Mouse (Mus musculus) forebrain, postnatal 0 days (tissue): Measurements from ENCODE around the gene Wnt3a. TPM values are rescaled to one million over a fixed set of nuclear protein-coding genes. Genes with fewer than 3 reads are reported as not detected.

Experiments used
- ATAC-seq: fragments of 200-750 bp; cut with Nextera tagmentation; 2 replicates; pipeline ENCODE4 v1.8.0; 2017; ENCODE audit warnings: mild to moderate bottlenecking, moderate library complexity
- DNase-seq: peaks from one replicate; pipeline ENCODE4 v3.0.0-alpha.2; 2015
- H3K27ac ChIP-seq: fragments of 300-500 bp; sonication (generic); 2 replicates; pipeline ENCODE4 v1.5.1; 2014; ENCODE audit warnings: low read depth, mild to moderate bottlenecking, antibody characterized with exemption, low read length, moderate library complexity, mixed read lengths
- H3K27me3 ChIP-seq: fragments of 300-500 bp; sonication (generic); 2 replicates; pipeline ENCODE4 v1.6.1; 2014; ENCODE audit warnings: mild to moderate bottlenecking, low read length, mixed read lengths; ENCODE audit not compliant: insufficient read depth
- H3K36me3 ChIP-seq: fragments of 300-500 bp; sonication (generic); 2 replicates; pipeline ENCODE4 v1.6.1; 2014; ENCODE audit warnings: mild to moderate bottlenecking, moderate library complexity; ENCODE audit not compliant: insufficient read depth
- H3K4me1 ChIP-seq: fragments of 300-500 bp; sonication (generic); 2 replicates; pipeline ENCODE4 v1.6.1; 2014; ENCODE audit warnings: antibody characterized with exemption; ENCODE audit not compliant: insufficient read depth
- H3K4me2 ChIP-seq: fragments of 300-500 bp; sonication (generic); 2 replicates; pipeline ENCODE4 v1.6.1; 2014; ENCODE audit warnings: low read depth, mild to moderate bottlenecking, moderate library complexity
- H3K4me3 ChIP-seq: fragments of 300-500 bp; sonication (generic); 2 replicates; pipeline ENCODE4 v1.5.1; 2014; ENCODE audit warnings: low read depth, low read length, mixed read lengths
- H3K9ac ChIP-seq: fragments of 300-500 bp; sonication (generic); 2 replicates; pipeline ENCODE4 v1.6.1; 2014; ENCODE audit warnings: mild to moderate bottlenecking
- H3K9me3 ChIP-seq: fragments of 300-500 bp; sonication (generic); 2 replicates; pipeline ENCODE4 v1.6.1; 2016; ENCODE audit warnings: low read length
- CTCF ChIP-seq: sonication (generic); IDR thresholded peaks from 2 replicates; pipeline ENCODE4 v1.5.1; 2016; ENCODE audit warnings: antibody characterized with exemption, control low read depth, low read depth
- WGBS: fragments of 180-500 bp; shearing (Covaris S2); extraction: QIAGEN DNeasy Blood & Tissue Kit; methylation state at CpG from one replicate; pipeline ENCODE4 v1.1.7; 2014; 5-methylcytosine and 5-hydroxymethylcytosine counted together
- polyA plus RNA-seq: library from polyadenylated mRNA; unstranded; fragments of >200 nt; fragmentation: Nextera tagmentation; extraction: Ambion mirVana; gene quantifications from 2 replicates; pipeline ENCODE4 v1.2.1, GENCODE M21; 2015
- total RNA-seq: library from RNA; depleted of rRNA; stranded (reverse); fragments of >200 nt; gene quantifications from 2 replicates; pipeline ENCODE4 v1.2.3, GENCODE M21; 2014

The Wnt3a gene
- total and polyA plus RNA-seq, 2 experiments from 2014 or later: 0.29 to 0.52 TPM

GRCm38 (mm10) chr11:59260706-59261493, 29.7 kb downstream of the Wnt3a start:
- Histone ChIP-seq H3K27me3 (no peaks in the 10 kb centered on the region), H3K4me3 (no peak overlapping the region), H3K9ac (no peak overlapping the region), H3K36me3 (no peaks in the 10 kb centered on the region), H3K4me2 (no peak overlapping the region), H3K27ac (no peak overlapping the region), H3K4me1 (peaks cover 7% of the 10 kb centered on the region; the same call in 1 of the 2 replicates), H3K9me3 (no peaks in the 10 kb centered on the region)
- 85% methylated on average over 10 of the region's 10 CpGs for WGBS
- TF ChIP-seq CTCF: no peak
- no peak for ATAC-seq
- no peak for DNase-seq

GRCm38 (mm10) chr11:59259647-59260046, 30.9 kb downstream of the Wnt3a start:
- no peak for TF ChIP-seq CTCF
- DNase-seq (no peak), ATAC-seq (no peak)
- H3K4me2 ChIP-seq: no peak overlapping the region
- 84% methylated on average over 7 of the region's 7 CpGs for WGBS
- no peak overlapping the region for H3K9ac ChIP-seq
- no peaks in the 10 kb centered on the region for H3K9me3 ChIP-seq
- no peaks in the 10 kb centered on the region for H3K27me3 ChIP-seq
- peaks cover 7% of the 10 kb centered on the region; the same call in 1 of the 2 replicates for H3K4me1 ChIP-seq
- no peak overlapping the region for H3K4me3 ChIP-seq
- H3K27ac ChIP-seq: no peak overlapping the region
- no peaks in the 10 kb centered on the region for H3K36me3 ChIP-seq

- no peak for ATAC-seq
- H3K9ac ChIP-seq: no peak overlapping the region
- no peaks in the 10 kb centered on the region for H3K36me3 ChIP-seq
- no peak overlapping the region for H3K27ac ChIP-seq
- H3K9me3 ChIP-seq: no peaks in the 10 kb centered on the region
- H3K4me2 ChIP-seq: no peak overlapping the region
- no peaks in the 10 kb centered on the region for H3K4me1 ChIP-seq
- H3K4me3 ChIP-seq: no peak overlapping the region
- DNase-seq: no peak
- no peak for TF ChIP-seq CTCF
- 70% methylated on average over 10 of the region's 10 CpGs for WGBS
- no peaks in the 10 kb centered on the region for H3K27me3 ChIP-seq
These were observed 42.5 kb downstream of the Wnt3a start for GRCm38 (mm10) chr11:59248101-59248500.

DNA sequence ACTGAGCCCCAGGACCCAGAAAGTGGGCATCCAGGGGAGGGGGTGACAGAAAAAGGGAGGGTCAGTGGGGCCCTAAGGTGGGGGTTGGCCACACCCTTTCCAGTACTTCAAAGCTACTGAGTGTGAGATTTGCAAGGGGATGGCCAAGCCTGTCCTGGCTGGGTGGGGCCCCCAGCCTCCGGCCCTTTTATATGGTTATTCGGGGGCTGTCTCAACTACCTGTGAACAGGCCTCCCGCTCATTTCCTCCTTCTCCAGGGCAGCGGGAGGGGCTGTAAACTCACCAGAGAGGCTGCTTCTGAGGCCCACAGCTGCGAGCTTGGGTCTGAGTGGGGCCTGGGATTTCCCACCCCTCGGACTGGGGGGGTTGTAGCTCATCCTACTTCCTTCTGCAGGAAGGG, 46.7 kb downstream of the Wnt3a start:
- WGBS: 56% methylated on average over 6 of the region's 6 CpGs
- Histone ChIP-seq H3K9ac (no peak overlapping the region), H3K27ac (no peak overlapping the region), H3K4me1 (no peaks in the 10 kb centered on the region), H3K36me3 (no peaks in the 10 kb centered on the region), H3K27me3 (no peaks in the 10 kb centered on the region), H3K9me3 (no peaks in the 10 kb centered on the region), H3K4me2 (no peak overlapping the region), H3K4me3 (no peak overlapping the region)
- TF ChIP-seq CTCF: no peak
- ATAC-seq (no peak), DNase-seq (no peak)

- H3K4me3 ChIP-seq: no peak overlapping the region
- no peak overlapping the region for H3K9ac ChIP-seq
- H3K9me3 ChIP-seq: no peaks in the 10 kb centered on the region
- H3K27ac ChIP-seq: no peak overlapping the region
- ATAC-seq: peak; percentile 45
- H3K36me3 ChIP-seq: no peaks in the 10 kb centered on the region
- WGBS: 33% methylated on average over 3 of the region's 3 CpGs
- no peak for DNase-seq
- H3K27me3 ChIP-seq: no peaks in the 10 kb centered on the region
- no peaks in the 10 kb centered on the region for H3K4me1 ChIP-seq
- no peak overlapping the region for H3K4me2 ChIP-seq
- no peak for TF ChIP-seq CTCF
These were observed 48.7 kb downstream of the Wnt3a start for GRCm38 (mm10) chr11:59241841-59242240.

GRCm38 (mm10) chr11:59239796-59240195, 50.8 kb downstream of the Wnt3a start:
- no peak for DNase-seq
- Histone ChIP-seq H3K9ac (no peak overlapping the region), H3K9me3 (no peaks in the 10 kb centered on the region), H3K27ac (no peak overlapping the region), H3K4me2 (no peak overlapping the region), H3K4me1 (no peaks in the 10 kb centered on the region), H3K36me3 (no peaks in the 10 kb centered on the region), H3K4me3 (no peak overlapping the region), H3K27me3 (no peaks in the 10 kb centered on the region)
- 59% methylated on average over 4 of the region's 4 CpGs for WGBS
- no peak for ATAC-seq
- no peak for TF ChIP-seq CTCF

DNA sequence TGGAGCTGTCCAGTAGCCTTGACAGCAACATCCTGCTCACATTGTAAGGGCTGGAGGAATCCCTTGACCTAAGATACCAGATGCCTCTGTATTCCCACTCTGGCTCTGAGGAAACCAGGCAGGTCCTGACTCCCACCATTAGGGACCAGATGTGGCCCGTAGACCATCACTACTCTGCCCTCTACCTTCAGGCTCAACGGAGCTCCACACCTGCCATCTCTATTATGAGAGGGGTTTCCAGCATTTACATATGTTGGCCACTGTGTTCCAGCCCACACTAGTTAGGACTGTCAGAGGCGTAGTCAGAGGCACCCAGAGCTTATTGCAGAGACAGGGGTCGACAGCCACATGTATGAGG, 51.1 kb downstream of the Wnt3a start:
- Histone ChIP-seq H3K27ac (no peak overlapping the region), H3K4me1 (no peaks in the 10 kb centered on the region), H3K9ac (no peak overlapping the region), H3K36me3 (no peaks in the 10 kb centered on the region), H3K9me3 (no peaks in the 10 kb centered on the region), H3K4me2 (no peak overlapping the region), H3K27me3 (no peaks in the 10 kb centered on the region), H3K4me3 (no peak overlapping the region)
- TF ChIP-seq CTCF: no peak
- 61% methylated on average over 4 of the region's 4 CpGs for WGBS
- no peak for DNase-seq
- ATAC-seq: no peak
